Mouse (Mus musculus) olfactory bulb, adult 2 months (tissue): ENCODE measurements around the gene Ppp1r13b.

Source experiments
- CTCF ChIP-seq: fragments of 200-500 bp; IDR thresholded peaks from 2 replicates; pipeline ENCODE4 v1.5.1; 2012; ENCODE audit warnings: low read depth, mild to moderate bottlenecking, low read length, moderate library complexity; ENCODE audit not compliant: insufficient read depth
- POLR2A ChIP-seq: fragments of 200-500 bp; IDR thresholded peaks from 2 replicates; pipeline ENCODE4 v1.6.1; 2012; ENCODE audit warnings: mild to moderate bottlenecking, low read depth, low read length, moderate library complexity; ENCODE audit not compliant: insufficient read depth

GRCm38 (mm10) chr12:111891800-111892199 is 16.1 kb downstream of the Ppp1r13b start:
- TF ChIP-seq CTCF, result no peak
- TF ChIP-seq POLR2A, result no peak
